Mouse (Mus musculus): Measurements from ENCODE around the gene Sstr4.

The Sstr4 gene

DNA sequence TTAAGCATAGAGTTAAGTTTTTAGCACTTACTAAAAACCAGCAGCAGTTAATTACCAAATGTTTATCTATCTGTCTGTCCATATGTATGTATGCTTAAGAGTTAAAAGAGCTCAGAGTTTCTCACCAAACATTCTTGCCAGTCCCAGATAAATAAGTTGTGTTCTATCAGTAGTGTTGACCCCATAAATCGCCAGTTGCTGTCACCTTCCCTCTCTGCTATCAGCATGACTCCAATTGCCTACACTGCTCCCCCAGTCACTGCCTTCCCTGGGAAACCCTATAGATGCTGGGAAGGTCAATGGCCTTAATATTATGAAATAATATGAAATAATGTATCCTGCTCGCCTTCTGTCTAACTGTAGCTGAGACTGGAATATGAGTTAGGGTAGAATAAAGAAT is 37.2 kb downstream of the Sstr4 start:
- DNase-seq = no peak

- DNase-seq = no peak
These were observed 41.1 kb downstream of the Sstr4 start for GRCm38 (mm10) chr2:148436285-148436684.

DNA sequence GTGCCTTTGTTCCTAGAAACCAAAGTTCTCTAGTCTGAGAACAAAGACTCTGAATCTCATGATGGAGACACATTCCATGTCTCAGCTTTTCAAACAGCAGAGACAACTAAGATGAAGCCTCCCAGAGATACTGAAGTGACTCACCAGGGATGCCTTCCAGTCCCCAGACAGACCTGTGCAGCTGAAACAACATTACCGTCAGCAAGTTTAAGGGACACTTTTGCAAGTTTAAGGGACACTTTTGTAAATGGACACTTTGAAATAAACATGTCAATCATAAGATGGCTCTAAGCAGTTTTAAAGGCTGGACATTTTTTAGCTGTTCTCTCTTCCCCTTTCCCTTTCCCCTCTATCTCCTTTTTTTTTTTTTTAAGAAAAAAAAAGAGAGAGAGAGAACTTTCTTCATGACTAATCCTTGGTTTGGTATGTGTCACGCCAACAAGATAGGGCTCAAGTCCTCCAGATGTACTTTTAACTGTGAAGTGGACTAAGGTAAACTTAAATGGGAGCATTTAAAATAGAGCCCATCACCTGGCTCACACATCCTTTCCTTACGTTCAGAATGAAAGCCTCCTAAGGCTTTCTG is 44.6 kb downstream of the Sstr4 start:
- no peak for DNase-seq

- DNase-seq = no peak
These were observed 46.3 kb downstream of the Sstr4 start for GRCm38 (mm10) chr2:148441421-148441820.

GRCm38 (mm10) chr2:148442172-148442571 is 47.0 kb downstream of the Sstr4 start:
- DNase-seq = no peak

DNA sequence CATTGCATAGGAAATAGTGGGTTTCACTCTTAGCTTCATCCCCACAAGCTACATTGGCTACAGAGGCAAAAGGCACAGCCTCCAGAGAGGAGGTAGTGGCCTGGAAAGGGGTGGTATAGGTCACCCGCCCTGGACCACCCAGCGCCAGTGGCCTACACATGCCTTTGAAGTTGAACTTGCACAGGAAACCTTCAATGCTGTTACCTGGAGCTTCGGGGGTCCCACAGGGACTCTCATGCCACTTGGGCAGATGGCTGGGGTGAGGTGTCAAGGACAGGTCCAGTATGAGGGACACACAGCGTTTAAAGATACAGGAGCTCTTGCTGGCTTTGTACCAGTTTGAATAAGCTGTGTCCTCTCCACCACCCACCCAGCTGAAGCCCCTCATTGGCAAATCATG is 47.6 kb downstream of the Sstr4 start:
- no peak for DNase-seq

DNA sequence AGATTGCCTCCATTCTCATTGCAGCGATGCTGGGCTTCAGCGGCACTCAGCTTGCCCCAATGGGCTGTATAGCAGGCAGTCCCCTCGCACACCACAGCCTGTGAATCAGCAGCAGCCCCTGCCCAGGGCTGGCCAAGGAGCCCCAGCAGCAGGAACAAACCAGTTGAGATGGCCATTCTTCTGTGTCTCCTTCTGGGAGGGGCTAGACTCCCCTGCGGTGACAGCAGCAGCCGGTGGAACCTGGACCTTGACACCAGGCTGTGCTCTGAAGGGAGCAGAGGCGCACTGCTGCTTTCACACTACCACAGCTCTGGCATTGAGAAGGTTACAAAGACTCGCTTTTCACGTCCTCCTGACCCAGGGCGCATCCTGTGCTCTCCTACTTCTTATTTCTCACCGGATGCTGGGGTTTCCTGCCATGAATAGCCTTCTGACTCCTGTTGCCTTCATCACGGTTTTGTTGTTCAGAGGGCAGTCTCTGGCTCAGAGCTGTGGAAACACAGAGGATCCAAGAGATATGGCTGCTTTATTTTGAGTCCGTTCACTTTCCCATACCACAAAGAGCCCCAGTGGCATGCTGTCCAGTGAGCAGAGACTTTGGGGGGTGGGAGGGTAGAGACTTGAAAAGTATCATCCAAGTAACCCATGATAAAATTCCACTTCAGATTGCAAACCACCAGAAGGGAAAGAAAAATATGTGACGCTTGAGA is 48.3 kb downstream of the Sstr4 start, which contains the start of gene Cd93:
Gene Cd93, minus strand, starts transcription at position 315 of the 710 bp plus-strand sequence.
- DNase-seq = peak; percentile 75

GRCm38 (mm10) chr2:148444472-148444871 is 49.3 kb downstream of the Sstr4 start:
- no peak for DNase-seq

GRCm38 (mm10) chr2:148445616-148446015 is 50.5 kb downstream of the Sstr4 start:
- DNase-seq = no peak

Data from kidney, postnatal 14 days (tissue).